Mouse (Mus musculus) myocyte (in vitro differentiated cells): ENCODE measurements at regions not wholly inside any gene's neighbourhood (a gene's known extent, or its start where the extent isn't known, plus 50 kb on each side); places are given as distances from the start of the nearest gene placed in this dataset.

Experiments
- MAX ChIP-seq: IDR thresholded peaks from one replicate; pipeline ENCODE4 v1.6.1; 2011; ENCODE audit warnings: low read depth, mild to moderate bottlenecking, control low read depth
- MYOD1 ChIP-seq, 3 experiments: IDR thresholded peaks; one replicate each; pipeline ENCODE4 v1.6.1; 2011; ENCODE audit warnings: control low read depth in 2 of 3, low read depth in 2 of 3, mild to moderate bottlenecking in 2 of 3, moderate library complexity in 1 of 3; ENCODE audit not compliant: insufficient read length in 2 of 3, control insufficient read depth in 1 of 3
- POLR2A ChIP-seq: IDR thresholded peaks from one replicate; pipeline ENCODE4 v1.6.1; 2011; ENCODE audit warnings: low read depth, mild to moderate bottlenecking, control low read depth, moderate library complexity; ENCODE audit not compliant: insufficient read length
- POLR2AphosphoS2 ChIP-seq: IDR thresholded peaks from one replicate; pipeline ENCODE4 v1.6.1; 2011; ENCODE audit warnings: low read depth, control low read depth; ENCODE audit not compliant: insufficient read length
- USF1 ChIP-seq: IDR thresholded peaks from one replicate; pipeline ENCODE4 v1.6.1; 2011; ENCODE audit warnings: low read depth, mild to moderate bottlenecking, control low read depth, moderate library complexity

- no peak for TF ChIP-seq POLR2A
- TF ChIP-seq POLR2AphosphoS2: no peak
- TF ChIP-seq MAX: no peak
- no peak for TF ChIP-seq MYOD1 (IDR thresholded peaks at IDR 0.05; ENCODE audit: control insufficient read depth in 1 of 3, insufficient read length in 2 of 3, low read depth in 2 of 3)
- TF ChIP-seq USF1: no peak
Measured at GRCm38 (mm10) chr6:110137043-110137650, 508.2 kb upstream of the Grm7 start.
